In genomic region chr16:35557038-35557437, GRCm38 (mm10) we compare ENCODE assay signal across 22 mouse cellular contexts. TPM values are rescaled to one million over a fixed set of nuclear protein-coding genes. Genes with fewer than 3 reads are reported as not detected.
DNase-seq lines count a peak whose midpoint lies in the region; ATAC-seq and TF ChIP-seq lines count a peak whose summit lies in the region.
"Had no signal": no experiment of that assay in that cellular context is flagged by ENCODE, and none has a peak within 500 bp of the region (broad histone marks: within the 10 kb centered on the region; RNA-seq: fewer than 3 reads in every experiment).

No protein-coding gene starts in this region.

- WGBS in kidney, embryonic 14.5 days: 40% methylated on average over 6 of the region's 6 CpGs
- WGBS in midbrain, embryonic 10.5 days: 89% methylated on average over 6 of the region's 6 CpGs
- WGBS in midbrain, embryonic 16.5 days: 78% methylated on average over 6 of the region's 6 CpGs
- 81% methylated on average over 6 of the region's 6 CpGs for WGBS in forebrain, embryonic 14.5 days
- WGBS in intestine, postnatal 0 days: 63% methylated on average over 6 of the region's 6 CpGs

- H3K4me1 ChIP-seq in kidney, embryonic 14.5 days (ENCODE audit: control insufficient read depth, insufficient read depth, low read length): peaks cover 13% of the 10 kb centered on the region; the same call in 1 of the 2 replicates
- peaks cover 52% of the 10 kb centered on the region for H3K4me1 ChIP-seq in midbrain, embryonic 10.5 days
- no peaks in the 10 kb centered on the region for H3K4me1 ChIP-seq in midbrain, embryonic 16.5 days (ENCODE audit: control insufficient read depth, insufficient read depth, low read length)
- H3K4me1 ChIP-seq in forebrain, embryonic 14.5 days (ENCODE audit: control insufficient read depth, insufficient read depth, low read length): peaks cover 16% of the 10 kb centered on the region
- H3K4me1 ChIP-seq in intestine, postnatal 0 days (replicated peaks; ENCODE audit: control insufficient read depth, insufficient read depth, low read length): no peaks in the 10 kb centered on the region
- H3K4me1 ChIP-seq: heart, embryonic 15.5 days had no signal

- H3K9me3 ChIP-seq in kidney, embryonic 14.5 days (ENCODE audit: control insufficient read depth, low read length): no peaks in the 10 kb centered on the region
- no peaks in the 10 kb centered on the region for H3K9me3 ChIP-seq in midbrain, embryonic 10.5 days (replicated peaks)
- H3K9me3 ChIP-seq in midbrain, embryonic 16.5 days (replicated peaks; ENCODE audit: control insufficient read depth, low read length, poor library complexity, severe bottlenecking): no peaks in the 10 kb centered on the region
- no peaks in the 10 kb centered on the region for H3K9me3 ChIP-seq in forebrain, embryonic 14.5 days (replicated peaks; ENCODE audit: control insufficient read depth, low read length)
- H3K9me3 ChIP-seq in intestine, postnatal 0 days (ENCODE audit: control insufficient read depth): no peaks in the 10 kb centered on the region
- H3K9me3 ChIP-seq: embryonic facial prominence, embryonic 10.5 days; G1E; heart, embryonic 15.5 days had no signal

- no peaks in the 10 kb centered on the region for H3K27me3 ChIP-seq in kidney, embryonic 14.5 days (ENCODE audit: control insufficient read depth, insufficient read depth, low read length)
- no peaks in the 10 kb centered on the region for H3K27me3 ChIP-seq in midbrain, embryonic 10.5 days (ENCODE audit: low read depth, poor library complexity, severe bottlenecking)
- no peaks in the 10 kb centered on the region for H3K27me3 ChIP-seq in midbrain, embryonic 16.5 days (ENCODE audit: control insufficient read depth, insufficient read depth, low read depth, low read length)
- H3K27me3 ChIP-seq in forebrain, embryonic 14.5 days (replicated peaks; ENCODE audit: control insufficient read depth, insufficient read depth, low read length): no peaks in the 10 kb centered on the region
- H3K27me3 ChIP-seq in intestine, postnatal 0 days (replicated peaks; ENCODE audit: control insufficient read depth, insufficient read depth, low read length): no peaks in the 10 kb centered on the region

- TF ChIP-seq CTCF in intestine, postnatal 0 days (IDR thresholded peaks at IDR 0.05; ENCODE audit: low read depth): no peak

- H3K4me2 ChIP-seq in kidney, embryonic 14.5 days (replicated peaks; ENCODE audit: low read depth, low read length): no peak overlapping the region
- no peak overlapping the region for H3K4me2 ChIP-seq in midbrain, embryonic 16.5 days (ENCODE audit: low read length)
- no peak overlapping the region for H3K4me2 ChIP-seq in forebrain, embryonic 14.5 days (ENCODE audit: low read length)
- H3K4me2 ChIP-seq in intestine, postnatal 0 days (replicated peaks; ENCODE audit: low read depth): no peak overlapping the region
- H3K4me2 ChIP-seq: heart, embryonic 11.5 days; heart, embryonic 15.5 days; hindbrain, embryonic 14.5 days had no signal

- H3K27ac ChIP-seq in kidney, embryonic 14.5 days (ENCODE audit: low read depth, low read length): no peak overlapping the region
- H3K27ac ChIP-seq in midbrain, embryonic 10.5 days (replicated peaks): 0 out of 2 replicates have a peak overlapping the region, but pooled peaks have one; percentile 6
- H3K27ac ChIP-seq in midbrain, embryonic 16.5 days (ENCODE audit: low read length): no peak overlapping the region
- H3K27ac ChIP-seq in forebrain, embryonic 14.5 days (ENCODE audit: low read depth, low read length): peak overlapping the region; percentile 27; the same call in 1 of the 2 replicates
- no peak overlapping the region for H3K27ac ChIP-seq in intestine, postnatal 0 days (ENCODE audit: low read depth, low read length)
- H3K27ac ChIP-seq: embryonic facial prominence, embryonic 10.5 days; heart, adult 2 months; heart, embryonic 15.5 days; hindbrain, embryonic 14.5 days had no signal

- no peak overlapping the region for H3K4me3 ChIP-seq in kidney, embryonic 14.5 days (ENCODE audit: low read length)
- H3K4me3 ChIP-seq in midbrain, embryonic 10.5 days: no peak overlapping the region
- H3K4me3 ChIP-seq in midbrain, embryonic 16.5 days (ENCODE audit: low read depth, low read length): no peak overlapping the region
- H3K4me3 ChIP-seq in forebrain, embryonic 14.5 days (ENCODE audit: low read depth, low read length): no peak overlapping the region
- H3K4me3 ChIP-seq in intestine, postnatal 0 days (ENCODE audit: low read depth, low read length): no peak overlapping the region
- H3K4me3 ChIP-seq: embryonic facial prominence, embryonic 10.5 days; heart, adult 2 months; heart, embryonic 15.5 days had no signal

- H3K9ac ChIP-seq in kidney, embryonic 14.5 days (ENCODE audit: low read depth, low read length): no peak overlapping the region
- no peak overlapping the region for H3K9ac ChIP-seq in midbrain, embryonic 16.5 days (ENCODE audit: low read depth, low read length)
- H3K9ac ChIP-seq in forebrain, embryonic 14.5 days (ENCODE audit: low read length): no peak overlapping the region
- H3K9ac ChIP-seq in intestine, postnatal 0 days (ENCODE audit: low read depth, low read length): no peak overlapping the region
- H3K9ac ChIP-seq: heart, embryonic 15.5 days; hindbrain, embryonic 14.5 days had no signal

- no peak for DNase-seq in kidney, postnatal 14 days
- no peak for DNase-seq in midbrain, embryonic 10.5 days (ENCODE audit: low spot score)
- DNase-seq in forebrain, embryonic 14.5 days (ENCODE audit: low spot score): no peak
- no peak for DNase-seq in layer of hippocampus, postnatal 14 days (ENCODE audit: low spot score in 2 of 2)
- DNase-seq: adrenal gland, adult 8-10 months; adrenal gland, postnatal 36 days; B cell, adult 2 months; cerebellum, adult 2 months; cerebellum, postnatal 10 days; gastrocnemius, postnatal 14 days; heart, adult 2 months; heart, postnatal 14 days had no signal

- ATAC-seq in kidney, embryonic 14.5 days (ENCODE audit: low FRiP score, low TSS enrichment): peak; percentile 51; the same call in 1 of the 2 replicates
- no peak for ATAC-seq in midbrain, embryonic 16.5 days
- ATAC-seq in forebrain, embryonic 14.5 days: no peak
- no peak for ATAC-seq in intestine, postnatal 0 days
- ATAC-seq: CD4-positive, CD25-positive, alpha-beta regulatory T cell, adult 4 months had no signal

- no peaks in the 10 kb centered on the region for H3K36me3 ChIP-seq in kidney, embryonic 14.5 days (ENCODE audit: control insufficient read depth, insufficient read depth, low read length)
- H3K36me3 ChIP-seq in midbrain, embryonic 10.5 days: peaks cover 84% of the 10 kb centered on the region
- H3K36me3 ChIP-seq in midbrain, embryonic 16.5 days (ENCODE audit: control insufficient read depth, insufficient read depth, low read length): no peaks in the 10 kb centered on the region
- 0 out of 2 replicates have a peak, but pooled peaks cover 5% of the 10 kb centered on the region for H3K36me3 ChIP-seq in forebrain, embryonic 14.5 days (ENCODE audit: control insufficient read depth, insufficient read depth, low read length)
- H3K36me3 ChIP-seq in intestine, postnatal 0 days (ENCODE audit: control insufficient read depth, insufficient read depth): no peaks in the 10 kb centered on the region
- H3K36me3 ChIP-seq: embryonic facial prominence, embryonic 10.5 days; G1E; heart, embryonic 15.5 days had no signal

RNA-seq across cellular contexts. Expression of gene Sema5b, which starts 16.1 kb away (rescaled TPM):
- 4.9 and 8.4 TPM in 2 replicates for polyA plus RNA-seq in kidney, embryonic 14.5 days (2014; fragmentation: Nextera tagmentation; extraction: Ambion mirVana)
- 59.1 and 72.3 TPM in 2 replicates for polyA plus RNA-seq in midbrain, embryonic 10.5 days (2016; fragmentation: Nextera tagmentation; extraction: Ambion mirVana)
- 17.5 and 18.0 TPM in 2 replicates for polyA plus RNA-seq in midbrain, embryonic 16.5 days (2015; fragmentation: Nextera tagmentation; extraction: Ambion mirVana)
- 10.5 and 13.7 TPM in 2 replicates for polyA plus RNA-seq in forebrain, embryonic 14.5 days (2014; fragmentation: Nextera tagmentation; extraction: Ambion mirVana)
- 10 to 100 TPM; 20.7 to 21.7 TPM for total RNA-seq in layer of hippocampus, postnatal 14 days (2021)
- polyA plus RNA-seq in intestine, postnatal 0 days (2015; fragmentation: Nextera tagmentation; extraction: Ambion mirVana): 0.90 and 0.99 TPM in 2 replicates
- total RNA-seq: hematopoietic stem cell, adult 5-6 weeks had no signal
- polyA plus RNA-seq: CD4-positive, CD25-positive, alpha-beta regulatory T cell, adult 4 months; G1E had no signal

Comparison
In these comparisons a context has a peak if more than half of its experiments do, and no peak if none do; other contexts are left out.
1. H3K27ac ChIP-seq: peak in midbrain, embryonic 10.5 days (single experiment) and forebrain, embryonic 14.5 days (single experiment); none in kidney, embryonic 14.5 days (single experiment), midbrain, embryonic 16.5 days (single experiment) and intestine, postnatal 0 days (single experiment).